Comparison of ENCODE assay signal across 15 mouse cellular contexts in genomic region chr4:124621406-124621805, GRCm38 (mm10). TPM values are rescaled to one million over a fixed set of nuclear protein-coding genes. Genes with fewer than 3 reads are reported as not detected.
"Had no signal": no experiment of that assay in that cellular context is flagged by ENCODE, and none has a peak within 500 bp of the region (broad histone marks: within the 10 kb centered on the region; RNA-seq: fewer than 3 reads in every experiment).

No protein-coding gene starts in this region.

- H3K4me1 ChIP-seq: megakaryocyte, embryonic 14.5 days had no signal

- H3K27ac ChIP-seq: kidney, postnatal 0 days; limb, embryonic 15.5 days; liver, embryonic 12.5 days; macrophage; stomach, postnatal 0 days had no signal

- H3K4me3 ChIP-seq: limb, embryonic 15.5 days; liver, embryonic 12.5 days; megakaryocyte, embryonic 14.5 days had no signal

- ATAC-seq: liver, embryonic 12.5 days had no signal

- DNase-seq: kidney, adult 9 months; kidney, postnatal 36 days; layer of hippocampus, postnatal 36 days; lung, embryonic 14.5 days; lung, postnatal 14 days; thymus, postnatal 4 days had no signal

- H3K9ac ChIP-seq: limb, embryonic 15.5 days; liver, embryonic 12.5 days; lung, embryonic 14.5 days had no signal

- H3K4me2 ChIP-seq: limb, embryonic 15.5 days; liver, embryonic 12.5 days; lung, embryonic 14.5 days had no signal

- H3K36me3 ChIP-seq: limb, embryonic 15.5 days; liver, embryonic 12.5 days had no signal

- H3K9me3 ChIP-seq: limb, embryonic 15.5 days; liver, embryonic 12.5 days; megakaryocyte, embryonic 14.5 days had no signal

RNA-seq across cellular contexts. Expression of gene 3100002H09Rik, which starts 10.8 kb away (rescaled TPM):
- total RNA-seq: midbrain, postnatal 0 days had no signal
- polyA plus RNA-seq: kidney, postnatal 0 days; limb, embryonic 11.5 days; limb, embryonic 15.5 days; liver, embryonic 12.5 days; liver, embryonic 16.5 days; lung, embryonic 14.5 days; stomach, postnatal 0 days had no signal

RNA-seq across cellular contexts. Expression of gene Pou3f1, which starts 35.2 kb away (rescaled TPM):
- polyA plus RNA-seq: liver, embryonic 16.5 days had no signal
